Mouse (Mus musculus): ENCODE results near the gene Hnrnpab.

DNA sequence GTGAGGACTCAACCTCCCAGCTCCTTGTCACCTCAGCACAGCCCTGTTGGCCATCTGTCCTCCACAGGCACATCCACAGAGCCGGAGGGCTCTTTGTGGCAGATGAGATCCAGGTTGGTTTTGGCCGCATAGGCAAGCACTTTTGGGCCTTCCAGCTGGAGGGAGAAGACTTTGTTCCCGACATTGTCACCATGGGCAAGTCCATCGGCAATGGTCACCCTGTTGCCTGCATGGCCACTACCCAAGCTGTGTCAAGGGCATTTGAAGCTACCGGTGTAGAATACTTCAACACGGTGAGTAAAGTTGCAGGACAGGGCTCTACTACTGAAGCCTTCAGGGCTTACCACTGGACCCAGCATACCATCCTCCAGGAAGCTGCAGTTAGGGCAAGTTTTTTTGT is 12.8 kb downstream of the Hnrnpab start:
- TF ChIP-seq CTCF (IDR thresholded peaks at IDR 0.05; ENCODE audit: low read depth, low read length), result no peak
- no peak for TF ChIP-seq TAL1 (conservative IDR thresholded peaks at IDR 0.05; ENCODE audit: low read depth, low read length)
- TF ChIP-seq GATA2 (IDR thresholded peaks at IDR 0.05; ENCODE audit: borderline replicate concordance, low read depth, low read length), result no peak

All from G1E (cell line).